Comparison of ENCODE assay signal across 13 mouse cellular contexts in the genomic region with DNA sequence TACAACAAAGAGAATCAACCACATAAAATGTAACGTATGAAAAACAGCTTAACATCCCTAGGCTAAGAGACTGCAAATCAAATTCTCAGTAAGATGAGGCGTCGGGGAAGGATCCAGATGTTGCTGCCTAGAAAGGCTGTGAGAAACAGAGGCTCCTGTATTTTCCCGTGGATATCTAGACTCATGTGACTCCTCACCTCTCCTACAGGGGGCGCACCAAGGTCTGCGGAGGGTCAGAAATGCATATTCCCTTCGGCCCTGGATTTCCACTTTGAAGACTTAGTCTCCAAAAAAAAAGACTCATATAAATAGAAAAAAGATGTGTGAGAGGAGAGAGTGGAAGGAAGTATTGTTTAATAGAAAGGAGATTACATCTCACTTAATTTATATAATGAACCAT. TPM values are rescaled to one million over a fixed set of nuclear protein-coding genes. Genes with fewer than 3 reads are reported as not detected.
A peak's percentile ranks its signal among the peaks of the same experiment; 100 is the strongest.
DNase-seq lines count a peak whose midpoint lies in the region; ATAC-seq and TF ChIP-seq lines count a peak whose summit lies in the region.
"Had no signal": no experiment of that assay in that cellular context is flagged by ENCODE, and none has a peak within 500 bp of the region (broad histone marks: within the 10 kb centered on the region; RNA-seq: fewer than 3 reads in every experiment).

No protein-coding gene starts in this region.

- no peak for ATAC-seq in embryonic facial prominence, embryonic 11.5 days (replicated peaks; ENCODE audit: insufficient number of reproducible peaks, low FRiP score, low TSS enrichment, low read depth)
- ATAC-seq in lung, postnatal 0 days, result no peak
- ATAC-seq in monocyte, adult 5-6 weeks (replicated peaks; ENCODE audit: insufficient number of reproducible peaks, low FRiP score, low TSS enrichment, poor library complexity, severe bottlenecking), result no peak
- ATAC-seq: forebrain, embryonic 16.5 days had no signal

- no peaks in the 10 kb centered on the region for H3K4me1 ChIP-seq in embryonic facial prominence, embryonic 11.5 days (ENCODE audit: control insufficient read depth, insufficient read depth, low read length)
- peaks cover 4% of the 10 kb centered on the region for H3K4me1 ChIP-seq in embryonic facial prominence, embryonic 10.5 days
- no peaks in the 10 kb centered on the region for H3K4me1 ChIP-seq in lung, postnatal 0 days (ENCODE audit: insufficient read depth, low read depth, low read length)
- H3K4me1 ChIP-seq in bone marrow, adult 2 months (ENCODE audit: control insufficient read depth, insufficient read depth, low read length), result no peaks in the 10 kb centered on the region
- no peaks in the 10 kb centered on the region for H3K4me1 ChIP-seq in heart, embryonic 10.5 days

- H3K9ac ChIP-seq in embryonic facial prominence, embryonic 11.5 days (replicated peaks; ENCODE audit: low read length), result no peak overlapping the region
- no peak overlapping the region for H3K9ac ChIP-seq in lung, postnatal 0 days (replicated peaks; ENCODE audit: low read depth)

- peak; percentile 18 for DNase-seq in embryonic facial prominence, embryonic 11.5 days (ENCODE audit: low spot score)
- DNase-seq in embryonic facial prominence, embryonic 10.5 days (ENCODE audit: low spot score), result no peak
- DNase-seq in lung, postnatal 0 days (ENCODE audit: low spot score), result no peak
- DNase-seq in lung, postnatal 25 days (ENCODE audit: low spot score), result no peak
- peak; percentile 19 to 25 for DNase-seq in thymus, postnatal 36 days
- DNase-seq in heart, embryonic 10.5 days (ENCODE audit: low spot score), result no peak
- DNase-seq: kidney, adult 18-20 months; right cerebral cortex, postnatal 14 days had no signal

- no peak for TF ChIP-seq EP300 in lung, postnatal 0 days (IDR thresholded peaks at IDR 0.05)

- WGBS in embryonic facial prominence, embryonic 11.5 days, result 63% methylated on average over 7 of the region's 7 CpGs
- WGBS in embryonic facial prominence, embryonic 10.5 days, result 61% methylated on average over 7 of the region's 7 CpGs
- WGBS in lung, postnatal 0 days, result 51% methylated on average over 7 of the region's 7 CpGs
- 54% methylated on average over 7 of the region's 7 CpGs for WGBS in bone marrow, adult 2 months
- 53% methylated on average over 7 of the region's 7 CpGs for WGBS in heart, embryonic 10.5 days

- H3K9me3 ChIP-seq in embryonic facial prominence, embryonic 11.5 days (replicated peaks; ENCODE audit: control insufficient read depth, low read length), result no peaks in the 10 kb centered on the region
- H3K9me3 ChIP-seq in embryonic facial prominence, embryonic 10.5 days, result no peaks in the 10 kb centered on the region
- no peaks in the 10 kb centered on the region for H3K9me3 ChIP-seq in lung, postnatal 0 days (ENCODE audit: low read length)
- no peaks in the 10 kb centered on the region for H3K9me3 ChIP-seq in heart, embryonic 10.5 days

- TF ChIP-seq CTCF in lung, postnatal 0 days (IDR thresholded peaks at IDR 0.05), result peak; percentile 57
- peak; percentile 55; the same call in 1 of the 2 replicates for TF ChIP-seq CTCF in bone marrow, adult 2 months (IDR thresholded peaks at IDR 0.05; ENCODE audit: control insufficient read depth, insufficient read depth, low read length)

- H3K36me3 ChIP-seq in embryonic facial prominence, embryonic 11.5 days (replicated peaks; ENCODE audit: control insufficient read depth, insufficient read depth, low read depth, low read length), result no peaks in the 10 kb centered on the region
- H3K36me3 ChIP-seq in embryonic facial prominence, embryonic 10.5 days (replicated peaks), result no peaks in the 10 kb centered on the region
- H3K36me3 ChIP-seq in lung, postnatal 0 days (ENCODE audit: insufficient read depth, low read length), result no peaks in the 10 kb centered on the region
- H3K36me3 ChIP-seq in heart, embryonic 10.5 days, result no peaks in the 10 kb centered on the region

- no peak for TF ChIP-seq POLR2A in bone marrow, adult 2 months (IDR thresholded peaks at IDR 0.05; ENCODE audit: borderline replicate concordance, control insufficient read depth, low read depth, low read length)

- H3K4me2 ChIP-seq in embryonic facial prominence, embryonic 11.5 days (ENCODE audit: low read depth, low read length), result no peak overlapping the region
- H3K4me2 ChIP-seq in lung, postnatal 0 days (replicated peaks; ENCODE audit: low read depth, low read length), result no peak overlapping the region

- no peak overlapping the region for H3K27ac ChIP-seq in embryonic facial prominence, embryonic 11.5 days (replicated peaks; ENCODE audit: low read depth, low read length)
- H3K27ac ChIP-seq in embryonic facial prominence, embryonic 10.5 days (replicated peaks), result no peak overlapping the region
- H3K27ac ChIP-seq in lung, postnatal 0 days (ENCODE audit: low read length), result no peak overlapping the region
- no peak overlapping the region for H3K27ac ChIP-seq in bone marrow, adult 2 months (ENCODE audit: control insufficient read depth, insufficient read depth, low read depth, low read length, poor library complexity)
- no peak overlapping the region for H3K27ac ChIP-seq in heart, embryonic 10.5 days
- H3K27ac ChIP-seq: macrophage had no signal

- H3K27me3 ChIP-seq in embryonic facial prominence, embryonic 11.5 days (ENCODE audit: control insufficient read depth, insufficient read depth, low read length), result no peaks in the 10 kb centered on the region
- no peaks in the 10 kb centered on the region for H3K27me3 ChIP-seq in embryonic facial prominence, embryonic 10.5 days (replicated peaks; ENCODE audit: low read depth, poor library complexity, severe bottlenecking)
- no peaks in the 10 kb centered on the region for H3K27me3 ChIP-seq in lung, postnatal 0 days (replicated peaks; ENCODE audit: insufficient read depth, low read length)
- H3K27me3 ChIP-seq in heart, embryonic 10.5 days (ENCODE audit: insufficient read depth, poor library complexity, severe bottlenecking), result no peaks in the 10 kb centered on the region

- H3K4me3 ChIP-seq in embryonic facial prominence, embryonic 11.5 days (ENCODE audit: low read depth, low read length), result no peak overlapping the region
- H3K4me3 ChIP-seq in embryonic facial prominence, embryonic 10.5 days, result no peak overlapping the region
- H3K4me3 ChIP-seq in lung, postnatal 0 days (ENCODE audit: low read depth, low read length), result no peak overlapping the region
- no peak overlapping the region for H3K4me3 ChIP-seq in bone marrow, adult 2 months (replicated peaks; ENCODE audit: control insufficient read depth, low read depth, low read length)
- no peak overlapping the region for H3K4me3 ChIP-seq in heart, embryonic 10.5 days

RNA-seq across cellular contexts. Expression of a gene that starts 32.0 kb away (rescaled TPM):
- polyA plus RNA-seq in embryonic facial prominence, embryonic 11.5 days (2014; fragmentation: Nextera tagmentation; extraction: Ambion mirVana), result 0.13 TPM in 1 of 2 replicates, not detected in the other
- not detected in 2 replicates for polyA plus RNA-seq in embryonic facial prominence, embryonic 10.5 days (2016; fragmentation: Nextera tagmentation; extraction: Ambion mirVana)
- 0.19 and 0.32 TPM in 2 replicates for polyA plus RNA-seq in lung, postnatal 0 days (2015; fragmentation: Nextera tagmentation; extraction: Ambion mirVana)
- polyA plus RNA-seq in bone marrow, adult 2 months (2011; ENCODE audit: insufficient read depth, insufficient read length, low replicate concordance, missing spikeins), result 2.5 and 4.7 TPM in 2 replicates
- 44.5 to 208 TPM (median 58.1 TPM) in 3 replicates for total RNA-seq in monocyte, adult 5-6 weeks (2017)
- not detected in 2 replicates for polyA plus RNA-seq in heart, embryonic 10.5 days (2016; fragmentation: Nextera tagmentation; extraction: Ambion mirVana)
- polyA plus RNA-seq: neural tube, embryonic 11.5 days had no signal

Comparison
In these comparisons a context has a peak if more than half of its experiments do, and no peak if none do; other contexts are left out.
1. DNase-seq: peak in embryonic facial prominence, embryonic 11.5 days (single experiment) and thymus, postnatal 36 days (2 of 2); none in embryonic facial prominence, embryonic 10.5 days (single experiment), lung, postnatal 0 days (single experiment), lung, postnatal 25 days (single experiment) and heart, embryonic 10.5 days (single experiment).